In genomic region chr6:100220917-100221560, GRCm38 (mm10) we compare ENCODE assay signal across 22 mouse cellular contexts.
A peak's percentile ranks its signal among the peaks of the same experiment; 100 is the strongest.
DNase-seq lines count a peak whose midpoint lies in the region; ATAC-seq and TF ChIP-seq lines count a peak whose summit lies in the region.
"Had no signal": no experiment of that assay in that cellular context is flagged by ENCODE, and none has a peak within 500 bp of the region (broad histone marks: within the 10 kb centered on the region; RNA-seq: fewer than 3 reads in every experiment).

No protein-coding gene starts in this region.

- peak; percentile 75 for DNase-seq in intestine, embryonic 14.5 days (ENCODE audit: low spot score)
- DNase-seq in hindlimb bud, embryonic 11.5 days (ENCODE audit: extremely low spot score, low read depth, low spot score): peak; percentile 61
- no peak for DNase-seq in thymus, postnatal 0 days (ENCODE audit: low spot score)
- no peak for DNase-seq in kidney, adult 9 months
- DNase-seq: cerebellum, postnatal 25 days; gastrocnemius, adult 2 months; heart, adult 2 months; heart, postnatal 36 days; layer of hippocampus, postnatal 36 days; left cerebral cortex, postnatal 4 days; lung, postnatal 10 days; retina, postnatal 1 day; spleen, adult 18-20 months; thymus, postnatal 25 days had no signal

- no peak overlapping the region for H3K4me3 ChIP-seq in intestine, embryonic 14.5 days (ENCODE audit: low read depth, low read length)
- H3K4me3 ChIP-seq in intestine, postnatal 0 days (ENCODE audit: low read depth, low read length): no peak overlapping the region
- H3K4me3 ChIP-seq in embryonic facial prominence, embryonic 12.5 days: no peak overlapping the region
- no peak overlapping the region for H3K4me3 ChIP-seq in limb, embryonic 15.5 days
- H3K4me3 ChIP-seq: forebrain, embryonic 15.5 days; gastrocnemius, adult 2 months; heart, adult 2 months; kidney, embryonic 15.5 days had no signal

- no peak overlapping the region for H3K4me2 ChIP-seq in intestine, embryonic 14.5 days (ENCODE audit: low read length)
- H3K4me2 ChIP-seq in intestine, postnatal 0 days (replicated peaks; ENCODE audit: low read depth): no peak overlapping the region
- no peak overlapping the region for H3K4me2 ChIP-seq in embryonic facial prominence, embryonic 12.5 days (replicated peaks)
- H3K4me2 ChIP-seq in limb, embryonic 15.5 days: no peak overlapping the region
- H3K4me2 ChIP-seq: forebrain, embryonic 15.5 days; kidney, embryonic 15.5 days had no signal

- H3K9ac ChIP-seq in intestine, embryonic 14.5 days (ENCODE audit: low read length): no peak overlapping the region
- H3K9ac ChIP-seq in intestine, postnatal 0 days (ENCODE audit: low read depth, low read length): no peak overlapping the region
- no peak overlapping the region for H3K9ac ChIP-seq in embryonic facial prominence, embryonic 12.5 days
- no peak overlapping the region for H3K9ac ChIP-seq in limb, embryonic 15.5 days
- H3K9ac ChIP-seq: forebrain, embryonic 15.5 days; kidney, embryonic 15.5 days had no signal

- TF ChIP-seq CTCF in intestine, postnatal 0 days (IDR thresholded peaks at IDR 0.05; ENCODE audit: low read depth): no peak

- H3K36me3 ChIP-seq in intestine, embryonic 14.5 days (ENCODE audit: control insufficient read depth, insufficient read depth, low read length): no peaks in the 10 kb centered on the region
- H3K36me3 ChIP-seq in intestine, postnatal 0 days (ENCODE audit: control insufficient read depth, insufficient read depth): no peaks in the 10 kb centered on the region
- H3K36me3 ChIP-seq in embryonic facial prominence, embryonic 12.5 days: no peaks in the 10 kb centered on the region
- no peaks in the 10 kb centered on the region for H3K36me3 ChIP-seq in limb, embryonic 15.5 days
- H3K36me3 ChIP-seq: forebrain, embryonic 15.5 days; kidney, embryonic 15.5 days had no signal

- H3K27ac ChIP-seq in intestine, embryonic 14.5 days (ENCODE audit: low read depth): peak overlapping the region; percentile 67
- no peak overlapping the region for H3K27ac ChIP-seq in intestine, postnatal 0 days (ENCODE audit: low read depth, low read length)
- peak overlapping the region; percentile 77 for H3K27ac ChIP-seq in embryonic facial prominence, embryonic 12.5 days
- peak overlapping the region; percentile 47; the same call in 1 of the 2 replicates for H3K27ac ChIP-seq in limb, embryonic 15.5 days
- H3K27ac ChIP-seq: forebrain, embryonic 15.5 days; gastrocnemius, adult 2 months; heart, adult 2 months; kidney, embryonic 15.5 days had no signal

- no peaks in the 10 kb centered on the region for H3K9me3 ChIP-seq in intestine, embryonic 14.5 days (ENCODE audit: control insufficient read depth, low read length)
- no peaks in the 10 kb centered on the region for H3K9me3 ChIP-seq in intestine, postnatal 0 days (ENCODE audit: control insufficient read depth)
- no peaks in the 10 kb centered on the region for H3K9me3 ChIP-seq in embryonic facial prominence, embryonic 12.5 days
- no peaks in the 10 kb centered on the region for H3K9me3 ChIP-seq in limb, embryonic 15.5 days
- H3K9me3 ChIP-seq: forebrain, embryonic 15.5 days; kidney, embryonic 15.5 days had no signal

- ATAC-seq in intestine, embryonic 14.5 days (replicated peaks; ENCODE audit: low FRiP score, low TSS enrichment, low read depth): peak; percentile 56
- no peak for ATAC-seq in intestine, postnatal 0 days
- peak; percentile 78 for ATAC-seq in embryonic facial prominence, embryonic 12.5 days (ENCODE audit: insufficient number of reproducible peaks, insufficient read depth, low FRiP score, low TSS enrichment)
- ATAC-seq in limb, embryonic 15.5 days (ENCODE audit: insufficient number of reproducible peaks, low FRiP score, low TSS enrichment, low read depth): no peak
- ATAC-seq in frontal cortex, adult (ENCODE audit: low TSS enrichment): no peak
- ATAC-seq: forebrain, embryonic 15.5 days; hindbrain, embryonic 16.5 days; midbrain, embryonic 16.5 days had no signal

- peaks cover 22% of the 10 kb centered on the region for H3K4me1 ChIP-seq in intestine, embryonic 14.5 days (replicated peaks; ENCODE audit: control insufficient read depth, insufficient read depth, low read length)
- peaks cover 3% of the 10 kb centered on the region; the same call in 1 of the 2 replicates for H3K4me1 ChIP-seq in intestine, postnatal 0 days (replicated peaks; ENCODE audit: control insufficient read depth, insufficient read depth, low read length)
- H3K4me1 ChIP-seq in embryonic facial prominence, embryonic 12.5 days: peaks cover 33% of the 10 kb centered on the region
- peaks cover 45% of the 10 kb centered on the region for H3K4me1 ChIP-seq in limb, embryonic 15.5 days

- WGBS in intestine, embryonic 14.5 days: 41% methylated on average over 14 of the region's 14 CpGs
- 55% methylated on average over 14 of the region's 14 CpGs for WGBS in intestine, postnatal 0 days
- 25% methylated on average over 14 of the region's 14 CpGs for WGBS in embryonic facial prominence, embryonic 12.5 days
- WGBS in limb, embryonic 15.5 days: 21% methylated on average over 14 of the region's 14 CpGs

- no peaks in the 10 kb centered on the region for H3K27me3 ChIP-seq in intestine, embryonic 14.5 days (replicated peaks; ENCODE audit: control insufficient read depth, insufficient read depth, low read length)
- H3K27me3 ChIP-seq in intestine, postnatal 0 days (replicated peaks; ENCODE audit: control insufficient read depth, insufficient read depth, low read length): no peaks in the 10 kb centered on the region
- H3K27me3 ChIP-seq in embryonic facial prominence, embryonic 12.5 days: no peaks in the 10 kb centered on the region; the same call in 1 of the 2 replicates
- peaks cover 2% of the 10 kb centered on the region; the same call in 1 of the 2 replicates for H3K27me3 ChIP-seq in limb, embryonic 15.5 days
- H3K27me3 ChIP-seq: forebrain, embryonic 15.5 days had no signal

Comparison
In these comparisons a context has a peak if more than half of its experiments do, and no peak if none do; other contexts are left out.
1. ATAC-seq: peak in intestine, embryonic 14.5 days (single experiment) and embryonic facial prominence, embryonic 12.5 days (single experiment); none in intestine, postnatal 0 days (single experiment), limb, embryonic 15.5 days (single experiment) and frontal cortex, adult (single experiment).
2. DNase-seq: peak in intestine, embryonic 14.5 days (single experiment) and hindlimb bud, embryonic 11.5 days (single experiment); none in thymus, postnatal 0 days (single experiment) and kidney, adult 9 months (single experiment).